Mouse (Mus musculus) embryonic facial prominence, embryonic 12.5 days (tissue): ENCODE measurements around the gene Cobl. TPM values are rescaled to one million over a fixed set of nuclear protein-coding genes. Genes with fewer than 3 reads are reported as not detected.

Experiments
- ATAC-seq: fragments of 200-750 bp; cut with Nextera tagmentation; 2 replicates; pipeline ENCODE4 v1.8.0; 2017; ENCODE audit not compliant: insufficient number of reproducible peaks, insufficient read depth, low FRiP score, low TSS enrichment
- H3K27ac ChIP-seq: fragments of 300-500 bp; sonication (generic); 2 replicates; pipeline ENCODE4 v1.5.1; 2016; ENCODE audit warnings: mild to moderate bottlenecking
- H3K27me3 ChIP-seq: fragments of 300-500 bp; sonication (generic); 2 replicates; pipeline ENCODE4 v1.6.1; 2016; ENCODE audit warnings: mild to moderate bottlenecking, moderate library complexity
- H3K36me3 ChIP-seq: fragments of 300-500 bp; sonication (generic); 2 replicates; pipeline ENCODE4 v1.6.1; 2016; ENCODE audit warnings: mild to moderate bottlenecking
- H3K4me1 ChIP-seq: fragments of 300-500 bp; sonication (generic); 2 replicates; pipeline ENCODE4 v1.6.1; 2016
- H3K4me2 ChIP-seq: fragments of 300-500 bp; sonication (generic); replicated peaks from 2 replicates; pipeline ENCODE4 v1.6.1; 2016; ENCODE audit warnings: mild to moderate bottlenecking, moderate library complexity
- H3K4me3 ChIP-seq: fragments of 300-500 bp; sonication (generic); 2 replicates; pipeline ENCODE4 v1.5.1; 2016; ENCODE audit warnings: mild to moderate bottlenecking
- H3K9ac ChIP-seq: fragments of 300-500 bp; sonication (generic); 2 replicates; pipeline ENCODE4 v1.6.1; 2016; ENCODE audit warnings: mild to moderate bottlenecking, moderate library complexity
- H3K9me3 ChIP-seq: fragments of 300-500 bp; sonication (generic); 2 replicates; pipeline ENCODE4 v1.6.1; 2016; ENCODE audit warnings: mild to moderate bottlenecking, moderate library complexity
- WGBS: fragments of 180-500 bp; shearing (Covaris S2); methylation state at CpG from one replicate; pipeline ENCODE4 v1.1.7; 2016; 5-methylcytosine and 5-hydroxymethylcytosine counted together
- polyA plus RNA-seq: library from polyadenylated mRNA; unstranded; fragments of >200 nt; fragmentation: Nextera tagmentation; extraction: Ambion mirVana; gene quantifications from 2 replicates; pipeline ENCODE4 v1.2.1, GENCODE M21; 2016

Gene Cobl
- polyA plus RNA-seq, 1 experiment from 2014 or later, result 5.8 TPM

DNA sequence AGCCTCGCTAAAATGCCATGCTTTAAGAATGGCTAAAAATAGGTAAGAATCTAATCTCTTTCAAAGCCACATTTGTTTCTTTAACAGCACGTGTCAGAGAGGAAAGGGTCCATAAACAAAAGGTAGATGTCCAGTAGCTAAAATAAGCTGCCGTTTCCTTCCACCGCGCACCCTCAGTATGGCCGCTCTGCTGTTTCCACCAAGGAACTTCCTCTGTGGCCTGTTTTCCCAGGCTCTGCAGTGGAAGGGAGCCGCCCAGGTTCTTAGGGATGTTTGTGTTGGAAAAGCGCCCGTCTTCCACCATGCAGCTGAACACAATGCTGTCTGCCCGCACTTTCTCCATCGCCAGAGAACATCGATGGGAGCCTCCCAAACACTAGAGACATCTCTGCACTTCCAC is 128.6 kb downstream of the Cobl start:
- Histone ChIP-seq H3K4me2 (no peak overlapping the region), H3K27ac (no peak overlapping the region), H3K9ac (no peak overlapping the region), H3K4me1 (0 out of 2 replicates have a peak, but pooled peaks cover 4% of the 10 kb centered on the region), H3K4me3 (no peak overlapping the region), H3K36me3 (no peaks in the 10 kb centered on the region), H3K9me3 (no peaks in the 10 kb centered on the region), H3K27me3 (no peaks in the 10 kb centered on the region)
- WGBS, result 67% methylated on average over 12 of the region's 12 CpGs
- no peak for ATAC-seq

DNA sequence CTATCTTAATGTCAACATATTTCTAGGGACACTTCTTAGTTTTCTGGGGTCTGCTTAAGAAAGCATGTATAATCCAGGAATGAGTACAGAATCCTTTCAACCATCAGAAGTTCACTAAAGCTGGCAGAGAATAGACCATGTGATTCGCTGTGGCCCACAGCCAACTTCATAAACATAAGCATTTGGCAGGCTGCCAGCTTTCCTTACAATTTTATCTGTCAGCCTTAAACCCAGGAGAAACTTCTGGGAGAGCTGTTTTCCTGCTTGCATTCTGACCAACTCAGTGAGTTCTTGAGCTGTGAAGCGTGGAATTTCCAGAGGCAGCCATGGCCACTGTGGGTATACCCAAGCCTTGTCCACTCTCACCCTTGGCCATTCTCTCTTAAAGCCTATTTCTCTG is 132.8 kb downstream of the Cobl start:
- 42% methylated on average over 2 of the region's 2 CpGs for WGBS
- ATAC-seq, result 0 out of 2 replicates have a peak, but pooled peaks have one; percentile 56
- H3K9ac ChIP-seq, result no peak overlapping the region
- H3K4me3 ChIP-seq, result no peak overlapping the region
- peak overlapping the region; percentile 61; the same call in 1 of the 2 replicates for H3K27ac ChIP-seq
- H3K4me2 ChIP-seq, result no peak overlapping the region
- H3K36me3 ChIP-seq, result no peaks in the 10 kb centered on the region
- no peaks in the 10 kb centered on the region for H3K27me3 ChIP-seq
- 0 out of 2 replicates have a peak, but pooled peaks cover 4% of the 10 kb centered on the region for H3K4me1 ChIP-seq
- H3K9me3 ChIP-seq, result no peaks in the 10 kb centered on the region

DNA sequence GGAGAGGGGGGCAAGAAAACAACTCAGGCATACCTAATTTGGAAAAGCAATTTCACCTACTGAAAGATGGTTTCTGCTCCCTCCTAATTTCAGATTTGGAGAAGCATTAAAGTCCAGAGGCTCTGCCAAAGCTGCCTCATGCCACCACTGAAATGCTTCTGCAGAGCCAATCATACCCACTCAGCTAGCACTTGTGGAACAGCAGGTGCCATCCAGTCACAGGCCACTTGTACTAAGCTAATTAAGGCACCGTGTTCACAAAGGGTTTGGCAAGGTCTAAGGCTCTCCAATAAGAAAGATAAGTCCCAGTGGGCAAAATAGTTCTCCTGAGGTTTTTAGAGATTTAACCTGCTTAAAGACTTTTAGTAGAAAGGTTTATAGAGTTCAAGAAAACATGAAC is 143.3 kb downstream of the Cobl start:
- H3K4me3 ChIP-seq, result no peak overlapping the region
- 70% methylated on average over 1 of the region's 1 CpGs for WGBS
- no peak for ATAC-seq
- no peaks in the 10 kb centered on the region for H3K27me3 ChIP-seq
- H3K9ac ChIP-seq, result no peak overlapping the region
- H3K36me3 ChIP-seq, result no peaks in the 10 kb centered on the region
- H3K4me1 ChIP-seq, result no peaks in the 10 kb centered on the region
- H3K9me3 ChIP-seq, result no peaks in the 10 kb centered on the region
- no peak overlapping the region for H3K4me2 ChIP-seq
- H3K27ac ChIP-seq, result no peak overlapping the region

DNA sequence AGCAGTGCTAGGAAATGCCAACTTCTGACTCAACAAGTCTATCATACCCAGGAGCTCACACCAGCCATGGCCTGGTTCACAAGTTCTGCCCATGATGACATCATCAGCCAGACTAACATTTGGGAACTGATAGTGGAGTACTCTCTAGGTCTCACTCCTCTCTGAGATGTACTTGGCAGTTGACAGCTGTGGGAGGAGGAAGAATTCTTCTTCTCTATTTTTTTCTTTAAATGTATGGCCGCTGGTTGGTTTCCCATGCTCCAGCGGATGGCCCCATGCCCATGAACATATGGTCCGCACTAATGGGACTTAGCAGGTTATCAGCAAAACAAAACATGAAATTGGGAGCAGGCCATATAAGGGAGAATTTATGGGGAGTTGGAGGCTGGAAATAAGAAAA is 145.4 kb downstream of the Cobl start:
- Histone ChIP-seq H3K4me3 (no peak overlapping the region), H3K9me3 (no peaks in the 10 kb centered on the region), H3K27me3 (no peaks in the 10 kb centered on the region), H3K27ac (no peak overlapping the region), H3K4me2 (no peak overlapping the region), H3K9ac (no peak overlapping the region), H3K4me1 (no peaks in the 10 kb centered on the region), H3K36me3 (no peaks in the 10 kb centered on the region)
- no peak for ATAC-seq
- 93% methylated on average over 3 of the region's 3 CpGs for WGBS

DNA sequence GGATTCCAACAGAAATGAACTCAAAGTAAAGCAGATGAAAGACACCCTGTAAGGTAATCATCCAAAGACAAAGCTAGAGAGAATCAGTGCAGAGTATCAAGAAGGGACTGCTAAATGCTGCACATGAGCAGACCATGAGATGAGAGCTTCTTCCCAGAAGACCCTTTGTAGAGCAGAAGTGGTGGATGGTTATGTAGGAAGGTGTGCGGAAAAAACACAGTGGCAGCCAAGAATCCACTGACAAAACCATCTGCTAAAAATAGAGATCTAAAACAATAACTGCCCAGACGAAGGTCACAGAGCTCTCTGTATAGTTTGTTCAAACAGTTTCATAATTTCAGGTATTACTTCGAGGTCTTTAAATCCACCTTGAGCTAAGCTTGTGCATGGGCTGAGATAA is 149.1 kb downstream of the Cobl start:
- no peak for ATAC-seq
- Histone ChIP-seq H3K4me1 (no peaks in the 10 kb centered on the region), H3K9me3 (no peaks in the 10 kb centered on the region), H3K4me2 (no peak overlapping the region), H3K36me3 (no peaks in the 10 kb centered on the region), H3K27ac (no peak overlapping the region), H3K9ac (no peak overlapping the region), H3K4me3 (no peak overlapping the region), H3K27me3 (no peaks in the 10 kb centered on the region)
- 77% methylated on average over 3 of the region's 3 CpGs for WGBS

DNA sequence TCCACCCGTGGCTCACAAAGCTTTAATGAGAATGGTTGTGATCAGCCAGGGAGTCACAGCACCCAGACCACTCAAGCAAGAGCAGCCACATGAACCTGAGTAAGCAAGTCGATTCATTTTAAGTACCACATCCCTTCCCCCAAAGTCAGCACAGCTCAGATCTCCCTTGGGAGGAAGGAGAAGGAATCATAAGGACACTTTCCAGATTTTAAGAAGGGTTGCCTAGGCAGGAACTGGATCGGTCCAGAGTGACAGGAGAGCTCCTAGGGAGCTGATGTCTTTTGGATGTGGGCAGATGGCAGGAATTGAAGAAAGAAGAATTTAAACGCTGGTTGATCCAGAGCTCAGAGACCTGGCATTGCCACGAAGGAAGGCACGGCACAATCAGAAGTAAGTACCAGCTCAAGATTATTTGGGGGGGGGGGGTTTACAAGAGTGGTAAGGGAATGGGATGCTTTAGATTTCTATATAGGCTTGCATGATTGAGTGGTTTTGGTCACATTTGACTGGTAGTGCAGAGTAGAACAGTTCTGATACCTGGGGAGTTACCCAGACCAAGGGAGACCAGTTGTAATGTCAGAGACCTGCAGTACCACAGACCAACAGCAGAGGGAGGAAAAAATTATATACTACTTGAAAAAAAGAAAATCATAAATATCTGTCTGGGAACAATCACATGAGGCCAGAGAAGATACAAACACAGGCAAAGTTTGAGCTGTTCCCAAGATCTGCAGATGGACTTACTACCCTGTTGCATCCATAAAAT is 150.3 kb downstream of the Cobl start:
- H3K4me3 ChIP-seq, result no peak overlapping the region
- H3K27ac ChIP-seq, result no peak overlapping the region
- no peaks in the 10 kb centered on the region for H3K27me3 ChIP-seq
- no peaks in the 10 kb centered on the region for H3K4me1 ChIP-seq
- no peak overlapping the region for H3K4me2 ChIP-seq
- WGBS, result 81% methylated on average over 6 of the region's 6 CpGs
- no peaks in the 10 kb centered on the region for H3K9me3 ChIP-seq
- H3K36me3 ChIP-seq, result no peaks in the 10 kb centered on the region
- no peak overlapping the region for H3K9ac ChIP-seq
- ATAC-seq, result no peak

DNA sequence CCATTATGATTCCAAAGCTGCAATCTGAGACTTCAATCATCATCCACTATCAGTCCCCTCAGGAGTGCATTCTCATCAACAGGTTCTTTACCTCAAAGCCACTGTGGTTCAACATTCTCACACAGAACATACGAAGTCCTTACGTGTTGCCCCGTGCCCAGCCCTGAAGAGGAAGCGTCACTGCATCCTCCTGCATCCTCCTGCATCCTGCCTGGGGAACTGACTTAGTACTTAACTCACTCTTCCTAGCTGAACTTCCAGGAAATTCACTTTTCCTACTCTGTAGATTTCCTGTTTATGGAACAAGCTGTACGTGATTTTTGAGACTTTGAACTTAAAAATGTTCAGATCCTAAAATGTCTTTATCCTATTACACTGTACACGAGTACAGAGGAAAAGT is 153.3 kb downstream of the Cobl start:
- 83% methylated on average over 6 of the region's 6 CpGs for WGBS
- H3K9ac ChIP-seq, result no peak overlapping the region
- H3K4me3 ChIP-seq, result no peak overlapping the region
- no peaks in the 10 kb centered on the region for H3K27me3 ChIP-seq
- no peak overlapping the region for H3K4me2 ChIP-seq
- H3K36me3 ChIP-seq, result no peaks in the 10 kb centered on the region
- no peaks in the 10 kb centered on the region for H3K4me1 ChIP-seq
- ATAC-seq, result no peak
- no peak overlapping the region for H3K27ac ChIP-seq
- H3K9me3 ChIP-seq, result no peaks in the 10 kb centered on the region

DNA sequence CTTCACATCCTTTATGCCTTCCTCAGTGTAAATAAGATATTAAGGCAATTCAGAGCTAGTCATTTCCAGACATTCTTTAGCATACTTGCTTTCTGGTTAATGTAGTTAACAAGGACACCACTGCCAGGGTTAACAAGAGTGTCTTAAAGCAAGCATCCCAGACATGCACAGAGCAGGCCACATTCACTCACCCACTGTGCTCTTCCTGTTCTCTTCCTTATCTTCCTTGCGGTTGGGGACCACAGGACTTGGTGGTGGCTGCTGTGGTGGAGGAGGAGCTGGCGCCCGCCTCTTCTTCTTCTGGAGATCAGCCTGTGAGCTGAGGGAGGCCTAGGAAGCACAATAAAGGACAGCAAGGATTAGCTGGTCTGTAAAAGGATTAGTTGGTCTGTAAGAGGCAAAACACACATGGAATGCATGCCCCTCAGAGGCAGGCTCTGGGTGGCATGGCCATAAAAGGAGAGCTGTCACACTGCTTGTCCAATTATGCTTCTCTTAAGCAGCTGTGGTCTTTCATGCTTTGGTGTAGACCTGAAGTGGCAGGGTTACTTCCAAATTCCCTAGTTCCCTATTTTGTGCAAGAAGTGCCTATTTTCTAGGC is 155.2 kb downstream of the Cobl start:
- 55% methylated on average over 3 of the region's 3 CpGs for WGBS
- H3K27me3 ChIP-seq, result no peaks in the 10 kb centered on the region

DNA sequence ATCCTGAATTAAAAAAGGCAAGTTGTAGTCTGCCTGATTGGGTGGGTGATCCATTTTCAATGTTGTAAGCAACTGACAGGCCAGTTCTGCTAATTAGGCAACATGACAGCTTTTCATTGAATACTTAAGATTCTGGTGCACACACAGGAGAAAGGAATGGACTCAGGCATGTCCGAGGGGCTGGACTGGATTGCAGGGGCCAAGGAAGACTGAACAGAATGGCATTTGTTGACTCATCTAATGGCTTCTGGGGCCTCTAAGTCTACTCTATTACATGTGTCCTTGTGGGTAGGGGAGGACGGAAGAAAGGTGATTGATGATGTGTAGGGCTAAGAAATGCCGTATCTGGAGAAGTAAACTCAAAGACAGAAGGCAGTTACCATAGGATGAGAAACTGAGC is 159.9 kb downstream of the Cobl start:
- no peaks in the 10 kb centered on the region for H3K27me3 ChIP-seq
- H3K9ac ChIP-seq, result no peak overlapping the region
- H3K36me3 ChIP-seq, result no peaks in the 10 kb centered on the region
- H3K4me1 ChIP-seq, result no peaks in the 10 kb centered on the region
- WGBS, result 90% methylated on average over 3 of the region's 3 CpGs
- no peak for ATAC-seq
- no peaks in the 10 kb centered on the region for H3K9me3 ChIP-seq
- no peak overlapping the region for H3K4me3 ChIP-seq
- no peak overlapping the region for H3K4me2 ChIP-seq
- no peak overlapping the region for H3K27ac ChIP-seq

More for the DNA sequence above, 155.2 kb downstream of the Cobl start:
- H3K4me2 ChIP-seq, result no peak overlapping the region
- no peak overlapping the region for H3K27ac ChIP-seq
- no peak overlapping the region for H3K9ac ChIP-seq
- H3K4me3 ChIP-seq, result no peak overlapping the region
- no peaks in the 10 kb centered on the region for H3K4me1 ChIP-seq
- no peak for ATAC-seq
- no peaks in the 10 kb centered on the region for H3K9me3 ChIP-seq
- H3K36me3 ChIP-seq, result no peaks in the 10 kb centered on the region

DNA sequence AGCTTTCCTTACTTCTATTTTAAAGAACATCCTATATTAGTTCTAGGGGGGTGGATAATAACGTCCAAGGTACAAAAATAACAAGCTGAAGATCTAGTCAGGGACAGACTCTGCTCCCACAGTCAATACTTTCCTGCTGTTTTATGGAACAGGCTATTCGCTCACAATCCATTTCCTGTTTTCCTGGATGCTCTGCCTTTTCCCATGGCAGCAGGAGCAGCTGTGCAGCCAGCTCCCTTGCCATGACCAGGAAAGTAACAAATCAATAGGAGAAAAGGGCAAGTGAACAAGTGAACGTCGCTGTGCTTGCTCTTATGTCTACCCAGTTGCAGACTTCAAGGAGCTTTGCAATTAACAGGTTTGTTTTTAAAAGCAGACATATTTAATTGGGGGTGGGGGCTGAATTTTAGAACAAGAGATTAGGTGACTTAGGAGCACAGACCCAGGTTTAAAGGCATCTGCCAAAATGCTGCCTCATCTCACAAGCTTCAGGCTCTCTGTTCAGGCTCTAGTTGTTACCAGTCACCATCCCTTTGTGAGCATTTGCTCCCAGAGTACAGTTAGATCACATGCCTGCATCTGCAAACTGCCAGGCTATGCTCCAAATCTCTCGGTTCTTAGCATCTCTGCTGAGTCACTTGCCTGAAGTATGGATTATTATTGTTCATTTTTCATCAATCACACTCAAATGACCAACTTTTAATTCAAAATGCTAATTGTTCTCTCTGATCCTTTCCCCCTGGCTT is 164.9 kb downstream of the Cobl start:
- H3K4me3 ChIP-seq, result no peak overlapping the region
- ATAC-seq, result no peak
- no peaks in the 10 kb centered on the region for H3K36me3 ChIP-seq
- H3K9ac ChIP-seq, result no peak overlapping the region
- H3K4me2 ChIP-seq, result no peak overlapping the region
- H3K27me3 ChIP-seq, result no peaks in the 10 kb centered on the region
- H3K27ac ChIP-seq, result no peak overlapping the region
- no peaks in the 10 kb centered on the region for H3K9me3 ChIP-seq
- H3K4me1 ChIP-seq, result no peaks in the 10 kb centered on the region
- WGBS, result 39% methylated on average over 5 of the region's 5 CpGs

DNA sequence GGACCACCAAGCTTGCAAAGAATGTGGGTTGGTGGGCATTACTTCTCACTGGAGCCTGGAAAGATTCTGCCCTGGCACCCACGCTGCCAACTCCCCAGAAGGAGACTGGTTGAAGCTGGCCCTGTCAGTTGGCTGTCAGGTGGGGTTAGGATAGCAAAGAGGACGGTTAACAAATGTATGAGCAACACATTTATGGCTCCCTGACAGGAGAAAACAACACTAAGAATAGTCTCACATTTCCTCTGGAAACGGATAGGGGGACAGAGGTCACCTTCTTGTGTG is 173.2 kb downstream of the Cobl start:
- H3K36me3 ChIP-seq, result no peaks in the 10 kb centered on the region
- no peak overlapping the region for H3K27ac ChIP-seq
- no peak for ATAC-seq
- no peak overlapping the region for H3K9ac ChIP-seq
- H3K4me1 ChIP-seq, result no peaks in the 10 kb centered on the region
- no peaks in the 10 kb centered on the region for H3K9me3 ChIP-seq
- H3K4me2 ChIP-seq, result no peak overlapping the region
- H3K27me3 ChIP-seq, result no peaks in the 10 kb centered on the region
- H3K4me3 ChIP-seq, result no peak overlapping the region
- 29% methylated on average over 3 of the region's 3 CpGs for WGBS
